Mouse (Mus musculus) R1 (cell line): ENCODE results near the gene 2310039H08Rik.

Source experiments
- DNase-seq: peaks from one replicate; pipeline ENCODE4 v3.0.0-alpha.2; 2018; ENCODE audit warnings: low read depth, low spot score

The 2310039H08Rik gene

GRCm38 (mm10) chr17:46772404-46773277, at the start of gene 2310039H08Rik:
TSS of gene 2310039H08Rik (plus strand) at chr17:46772635.
- peak; percentile 96 for DNase-seq

GRCm38 (mm10) chr17:46724477-46725084, 47.9 kb upstream of the 2310039H08Rik start:
- no peak for DNase-seq

GRCm38 (mm10) chr17:46725273-46725672, 47.2 kb upstream of the 2310039H08Rik start:
- DNase-seq: peak; percentile 87

GRCm38 (mm10) chr17:46725731-46726645, 46.4 kb upstream of the 2310039H08Rik start:
- DNase-seq: no peak

- DNase-seq: no peak
These were observed 45.2 kb upstream of the 2310039H08Rik start for GRCm38 (mm10) chr17:46727271-46727670.

DNA sequence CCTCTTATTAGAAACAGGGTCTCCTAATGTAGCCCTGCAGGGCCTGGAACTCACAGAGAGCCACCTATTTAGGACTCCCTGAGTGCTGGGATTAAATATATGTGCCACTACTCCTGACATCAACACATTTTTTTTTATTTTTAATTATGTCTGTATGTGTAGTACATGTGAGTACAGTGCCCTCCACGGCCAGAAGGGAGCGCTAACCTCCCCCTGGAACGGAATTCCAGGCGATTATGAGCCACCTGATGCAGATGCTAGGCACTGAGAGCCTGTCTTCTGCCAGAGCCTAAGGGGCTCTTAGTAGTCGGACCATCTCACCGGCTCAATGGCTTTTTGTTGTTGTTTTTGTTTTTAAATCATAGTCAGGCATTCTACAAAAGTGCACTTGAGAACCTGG, 44.4 kb upstream of the 2310039H08Rik start:
- peak; percentile 89 for DNase-seq

- peak; percentile 57 for DNase-seq
These were observed 43.9 kb upstream of the 2310039H08Rik start for GRCm38 (mm10) chr17:46728496-46728895.

DNA sequence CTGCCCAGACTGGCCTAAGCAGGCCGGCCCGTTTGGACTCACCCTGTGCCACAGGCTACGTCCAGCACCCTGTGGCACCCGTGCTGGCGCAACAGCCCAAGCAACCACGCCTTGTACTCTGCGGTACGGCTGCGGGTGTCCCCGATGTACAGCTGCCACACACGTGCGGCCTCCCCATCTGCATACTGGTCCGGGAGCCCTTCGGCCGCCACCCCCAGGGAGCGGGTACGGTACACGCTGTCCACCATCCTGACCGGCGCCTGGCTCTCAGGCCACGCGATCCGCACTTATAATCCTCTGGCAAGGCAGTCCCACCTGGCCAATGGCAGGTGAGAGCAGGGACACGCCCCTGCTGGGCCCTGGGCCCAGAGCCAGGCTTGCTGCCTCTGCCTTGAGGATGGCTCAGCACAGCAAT, 43.5 kb upstream of the 2310039H08Rik start, which contains the start of gene Gnmt:
Gene Gnmt, minus strand, starts transcription at position 265 of the 415 bp plus-strand sequence.
- DNase-seq: peak; percentile 64

DNA sequence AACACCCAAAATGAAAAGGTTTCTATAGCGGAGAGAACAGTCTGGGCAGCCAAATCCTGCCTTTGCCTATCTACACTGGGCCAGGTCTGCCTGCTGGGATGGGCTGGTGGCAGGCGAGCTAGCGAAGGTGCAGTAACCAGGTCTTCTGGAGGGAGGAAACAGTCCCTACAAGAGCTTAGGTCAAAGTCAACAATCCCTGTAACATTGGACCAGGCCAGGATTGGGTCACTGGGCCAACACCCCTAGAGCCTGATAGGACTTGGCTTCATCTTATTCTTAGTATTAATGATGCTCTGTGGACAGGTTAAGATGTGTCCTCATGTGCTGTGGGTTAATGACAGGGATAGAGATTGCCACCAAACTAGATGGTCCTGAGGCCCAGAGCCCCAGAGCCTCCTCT, 38.4 kb upstream of the 2310039H08Rik start:
- DNase-seq: no peak

GRCm38 (mm10) chr17:46735287-46735686, 37.1 kb upstream of the 2310039H08Rik start:
- DNase-seq: no peak

- DNase-seq: peak; percentile 81
These were observed 36.3 kb upstream of the 2310039H08Rik start for GRCm38 (mm10) chr17:46736160-46736559.

GRCm38 (mm10) chr17:46741305-46741704, 31.1 kb upstream of the 2310039H08Rik start:
- no peak for DNase-seq

GRCm38 (mm10) chr17:46742986-46743385, 29.4 kb upstream of the 2310039H08Rik start:
- DNase-seq: no peak

DNA sequence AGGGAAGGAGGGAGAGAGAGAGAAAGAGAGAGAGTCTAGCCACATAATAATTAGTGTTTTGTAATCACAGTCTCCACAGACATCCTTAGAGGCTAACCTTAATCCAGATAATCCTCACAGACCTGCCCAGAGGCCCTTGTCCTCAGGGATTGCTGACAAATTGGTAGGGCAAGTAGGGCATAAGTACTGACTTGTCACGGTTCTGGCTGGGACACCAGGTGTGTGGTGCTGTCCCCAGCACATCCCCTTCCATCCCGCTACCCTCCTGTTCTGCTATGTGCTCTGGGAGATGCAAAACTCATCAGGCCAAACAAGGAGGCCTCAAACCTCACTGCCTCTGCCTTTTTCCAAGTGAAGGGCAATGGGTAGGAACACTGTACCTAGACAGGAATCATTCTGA, 26.9 kb upstream of the 2310039H08Rik start:
- DNase-seq: no peak

GRCm38 (mm10) chr17:46747234-46747633, 25.2 kb upstream of the 2310039H08Rik start:
- no peak for DNase-seq

- no peak for DNase-seq
These were observed 24.6 kb upstream of the 2310039H08Rik start for GRCm38 (mm10) chr17:46747806-46748205.

GRCm38 (mm10) chr17:46749282-46749681, 23.2 kb upstream of the 2310039H08Rik start:
- no peak for DNase-seq

GRCm38 (mm10) chr17:46750580-46750979, 21.9 kb upstream of the 2310039H08Rik start:
- no peak for DNase-seq

DNA sequence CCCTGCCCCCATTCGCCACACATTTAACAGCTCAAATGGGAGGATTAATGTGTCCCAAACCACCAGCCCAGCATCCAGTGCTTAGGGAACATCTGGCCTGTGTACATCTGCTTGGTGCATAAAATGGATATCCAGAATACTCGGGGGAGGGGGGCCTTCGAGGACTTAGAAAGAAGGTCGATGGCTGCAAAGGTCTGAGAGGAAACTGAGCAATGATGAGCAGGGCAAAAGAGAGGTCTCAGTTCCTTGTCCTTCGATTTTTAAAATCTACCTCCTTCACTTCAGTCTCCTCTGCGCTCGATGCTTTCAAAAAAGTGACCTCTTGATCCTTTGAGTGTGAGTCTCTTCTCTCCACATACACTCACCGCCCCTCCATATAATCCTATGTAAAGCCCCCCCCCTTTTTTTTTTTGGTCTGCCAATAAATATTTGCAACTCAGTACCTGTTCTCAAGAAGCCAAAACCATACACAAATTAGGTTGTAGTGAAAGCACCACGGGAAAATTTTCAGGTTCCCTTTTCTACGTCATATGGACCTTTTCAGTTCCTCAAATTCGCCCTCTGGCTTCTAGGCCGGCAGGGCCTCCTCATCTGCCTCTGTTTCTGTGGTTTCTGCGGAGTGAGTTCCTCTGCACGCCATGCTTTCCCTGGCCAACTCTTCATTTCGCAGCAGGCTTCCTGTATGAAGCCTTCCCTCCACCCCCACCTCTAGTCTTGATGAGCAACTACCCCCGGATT, 21.2 kb upstream of the 2310039H08Rik start:
- DNase-seq: no peak

- peak; percentile 99 for DNase-seq
These were observed 20.5 kb upstream of the 2310039H08Rik start, which contains the start of gene Cnpy3 for GRCm38 (mm10) chr17:46751794-46752556. TSS of gene Cnpy3 (minus strand) at chr17:46752214.
